Mouse (Mus musculus) C2C12 (cell line): ENCODE data around the gene Adamts17.

Source experiments
- CEBPB ChIP-seq: IDR thresholded peaks from one replicate; pipeline ENCODE4 v1.6.1; 2011; ENCODE audit warnings: low read depth, mild to moderate bottlenecking, control low read depth, moderate library complexity
- CTCF ChIP-seq: IDR thresholded peaks from one replicate; pipeline ENCODE4 v1.5.1; 2011; ENCODE audit not compliant: control insufficient read depth, insufficient read depth, insufficient read length
- MAX ChIP-seq: IDR thresholded peaks from one replicate; pipeline ENCODE4 v1.6.1; 2011; ENCODE audit warnings: mild to moderate bottlenecking, control low read depth
- MYOD1 ChIP-seq: IDR thresholded peaks from one replicate; pipeline ENCODE4 v1.6.1; 2011; ENCODE audit warnings: low read depth; ENCODE audit not compliant: control insufficient read depth, insufficient read length
- USF1 ChIP-seq: IDR thresholded peaks from one replicate; pipeline ENCODE4 v1.6.1; 2011; ENCODE audit warnings: low read depth, mild to moderate bottlenecking, control low read depth, moderate library complexity

GRCm38 (mm10) chr7:66867719-66868501 lies 28.4 kb downstream of the Adamts17 start:
- TF ChIP-seq CTCF (no peak), USF1 (no peak), CEBPB (no peak), MAX (no peak), MYOD1 (no peak)
